ENCODE assay signal across 25 mouse cellular contexts in genomic region chr7:97302876-97303275, GRCm38 (mm10). TPM values are rescaled to one million over a fixed set of nuclear protein-coding genes. Genes with fewer than 3 reads are reported as not detected.
"Had no signal": no experiment of that assay in that cellular context is flagged by ENCODE, and none has a peak within 500 bp of the region (broad histone marks: within the 10 kb centered on the region; RNA-seq: fewer than 3 reads in every experiment).

No protein-coding gene starts in this region.

- H3K4me3 ChIP-seq: gastrocnemius, adult 2 months; heart, adult 2 months; heart, embryonic 13.5 days; heart, embryonic 15.5 days; hindbrain, embryonic 10.5 days; hindbrain, embryonic 12.5 days; layer of hippocampus, adult 2 months; left cerebral cortex, adult 2 months; limb, embryonic 10.5 days; limb, embryonic 12.5 days; liver, embryonic 13.5 days had no signal

- H3K4me1 ChIP-seq: heart, embryonic 15.5 days; hindbrain, embryonic 10.5 days; hindbrain, embryonic 12.5 days; limb, embryonic 10.5 days; limb, embryonic 12.5 days had no signal

- H3K27me3 ChIP-seq: heart, embryonic 13.5 days; heart, embryonic 15.5 days; hindbrain, embryonic 12.5 days; limb, embryonic 12.5 days; liver, embryonic 13.5 days had no signal

- H3K4me2 ChIP-seq: heart, embryonic 11.5 days; heart, embryonic 13.5 days; heart, embryonic 15.5 days; hindbrain, embryonic 12.5 days; hindbrain, embryonic 14.5 days; limb, embryonic 12.5 days; liver, embryonic 11.5 days; liver, embryonic 13.5 days had no signal

- H3K9ac ChIP-seq: heart, embryonic 13.5 days; heart, embryonic 15.5 days; hindbrain, embryonic 12.5 days; hindbrain, embryonic 14.5 days; limb, embryonic 12.5 days; liver, embryonic 13.5 days had no signal

- H3K9me3 ChIP-seq: heart, embryonic 13.5 days; heart, embryonic 15.5 days; hindbrain, embryonic 10.5 days; hindbrain, embryonic 12.5 days; limb, embryonic 10.5 days; limb, embryonic 12.5 days; liver, embryonic 13.5 days had no signal

- H3K27ac ChIP-seq: gastrocnemius, adult 2 months; heart, adult 2 months; heart, embryonic 13.5 days; heart, embryonic 15.5 days; hindbrain, embryonic 10.5 days; hindbrain, embryonic 12.5 days; hindbrain, embryonic 14.5 days; layer of hippocampus, adult 2 months; left cerebral cortex, adult 2 months; limb, embryonic 10.5 days; limb, embryonic 12.5 days; liver, embryonic 13.5 days had no signal

- DNase-seq: gastrocnemius, adult 2 months; gastrocnemius, postnatal 10 days; heart, postnatal 4 days; kidney, adult 8-10 months; kidney, postnatal 10 days; kidney, postnatal 25 days; kidney, postnatal 4 days; liver; liver, embryonic 13.5 days had no signal

- ATAC-seq: hindbrain, embryonic 16.5 days; inflammation-experienced regulatory T-cells, adult 6 months; intestine, embryonic 16.5 days had no signal

RNA-seq across cellular contexts. Expression of gene Usp35, which starts 28.9 kb away (rescaled TPM):
- total RNA-seq: granulocyte monocyte progenitor cell, adult 5-6 weeks had no signal
